Mouse (Mus musculus) embryonic fibroblast, embryonic 13.5 days (primary cell): ENCODE measurements at regions not wholly inside any gene's neighbourhood (a gene's known extent, or its start where the extent isn't known, plus 50 kb on each side); places are given as distances from the start of the nearest gene placed in this dataset.

Source experiments
- CTCF ChIP-seq: IDR thresholded peaks from 2 replicates; pipeline ENCODE4 v1.5.1; 2011; ENCODE audit warnings: mild to moderate bottlenecking, control low read depth, low read length, moderate library complexity, borderline replicate concordance; ENCODE audit not compliant: insufficient read depth
- POLR2A ChIP-seq: IDR thresholded peaks from 2 replicates; pipeline ENCODE4 v1.6.1; 2011; ENCODE audit warnings: low read depth, mild to moderate bottlenecking, control low read depth, low read length, moderate library complexity

GRCm38 (mm10) chr7:95351337-95351736 lies 819.7 kb upstream of the Tenm4 start:
- no peak for TF ChIP-seq CTCF
- no peak for TF ChIP-seq POLR2A
